Mouse (Mus musculus): Measurements from ENCODE around the gene Klrb1.

Klrb1 gene

GRCm38 (mm10) chr6:128737445-128737844 is 14.6 kb upstream of the Klrb1 start:
- in situ Hi-C loops (cut with MboI; ENCODE audit: unreplicated experiment in 2 of 2) = no loop called here

- in situ Hi-C loops (cut with MboI; ENCODE audit: unreplicated experiment in 2 of 2) = no loop called here
Observed at GRCm38 (mm10) chr6:128736100-128736499, 13.2 kb upstream of the Klrb1 start.

GRCm38 (mm10) chr6:128734896-128735295 is 12.0 kb upstream of the Klrb1 start:
- in situ Hi-C loops (cut with MboI; ENCODE audit: unreplicated experiment in 2 of 2) = loop anchor here in 1 of 2 experiments (5.0 kb wide), 1 partner anchor 93 kb away; no protein-coding TSS in a partner anchor

- in situ Hi-C loops (cut with MboI; ENCODE audit: unreplicated experiment in 2 of 2) = loop anchor here in 1 of 2 experiments (5.0 kb wide), 1 partner anchor 92 kb away; no protein-coding TSS in a partner anchor
Observed at GRCm38 (mm10) chr6:128733908-128734679, 11.2 kb upstream of the Klrb1 start.

GRCm38 (mm10) chr6:128732032-128732431 is 9.2 kb upstream of the Klrb1 start:
- in situ Hi-C loops (cut with MboI; ENCODE audit: unreplicated experiment in 2 of 2) = loop anchor here in 1 of 2 experiments (5.0 kb wide), 1 partner anchor 90 kb away; no protein-coding TSS in a partner anchor

- in situ Hi-C loops (cut with MboI; ENCODE audit: unreplicated experiment in 2 of 2) = no loop called here
Observed at GRCm38 (mm10) chr6:128701691-128702090, 21.2 kb downstream of the Klrb1 start.

GRCm38 (mm10) chr6:128679574-128679973 is 43.3 kb downstream of the Klrb1 start:
- in situ Hi-C loops (cut with MboI; ENCODE audit: unreplicated experiment in 2 of 2) = loop anchor here in 1 of 2 experiments (5.0 kb wide), 1 partner anchor 33 kb away; no protein-coding TSS in a partner anchor

- in situ Hi-C loops (cut with MboI; ENCODE audit: unreplicated experiment in 2 of 2) = no loop called here
Observed at GRCm38 (mm10) chr6:128669936-128670335, 52.9 kb downstream of the Klrb1 start.

GRCm38 (mm10) chr6:128662206-128662605 is 60.7 kb downstream of the Klrb1 start, which contains the start of gene Clec2h:
Gene Clec2h (plus strand): TSS chr6:128662385.
- in situ Hi-C loops (cut with MboI; ENCODE audit: unreplicated experiment in 2 of 2) = no loop called here

- in situ Hi-C loops (cut with MboI; ENCODE audit: unreplicated experiment in 2 of 2) = no loop called here
Observed at GRCm38 (mm10) chr6:128661249-128661648, 61.6 kb downstream of the Klrb1 start.
